Mouse (Mus musculus) adrenal gland, postnatal 4 days (tissue): ENCODE measurements around the gene Sp2. TPM values are rescaled to one million over a fixed set of nuclear protein-coding genes. Genes with fewer than 3 reads are reported as not detected.

ENCODE experiments used
- DNase-seq, 2 experiments: peaks; one replicate each; pipeline ENCODE4 v3.0.0; 2021 to 2022; ENCODE audit warnings: low spot score in 2 of 2, mixed read lengths in 2 of 2
- total RNA-seq, 2 experiments: library from RNA; stranded (reverse); gene quantifications; 2 replicates each; pipeline ENCODE4 v1.2.3; 2021

Sp2 gene
- total RNA-seq, 2 experiments from 2014 or later = 23.3 to 26.0 TPM

- DNase-seq = no peak
These were observed 12.4 kb downstream of the Sp2 start for GRCm38 (mm10) chr11:96970341-96970740.

- DNase-seq = no peak
These were observed 13.0 kb downstream of the Sp2 start for GRCm38 (mm10) chr11:96969746-96970145.

GRCm38 (mm10) chr11:96969280-96969722 is 13.5 kb downstream of the Sp2 start:
- DNase-seq = no peak

GRCm38 (mm10) chr11:96968476-96968875 is 14.3 kb downstream of the Sp2 start:
- no peak for DNase-seq

- no peak for DNase-seq
These were observed 15.1 kb downstream of the Sp2 start for GRCm38 (mm10) chr11:96967544-96968269.

GRCm38 (mm10) chr11:96966914-96967543 is 15.7 kb downstream of the Sp2 start:
- no peak for DNase-seq

- no peak for DNase-seq
These were observed 16.6 kb downstream of the Sp2 start for GRCm38 (mm10) chr11:96966172-96966571.

GRCm38 (mm10) chr11:96963580-96963979 is 19.2 kb downstream of the Sp2 start:
- DNase-seq = peak; percentile 63 to 85

GRCm38 (mm10) chr11:96957061-96957805 is 25.5 kb downstream of the Sp2 start:
- no peak for DNase-seq

- DNase-seq = no peak
These were observed 26.6 kb downstream of the Sp2 start for GRCm38 (mm10) chr11:96956009-96956724.

- no peak for DNase-seq
These were observed 27.7 kb downstream of the Sp2 start for GRCm38 (mm10) chr11:96955094-96955493.

GRCm38 (mm10) chr11:96952896-96953295 is 29.9 kb downstream of the Sp2 start:
- DNase-seq = no peak

GRCm38 (mm10) chr11:96952426-96952825 is 30.3 kb downstream of the Sp2 start:
- no peak for DNase-seq

GRCm38 (mm10) chr11:96950767-96951166 is 32.0 kb downstream of the Sp2 start:
- no peak for DNase-seq

- DNase-seq = no peak
These were observed 34.9 kb downstream of the Sp2 start for GRCm38 (mm10) chr11:96947849-96948248.

GRCm38 (mm10) chr11:96946498-96946897 is 36.3 kb downstream of the Sp2 start:
- DNase-seq = no peak

- DNase-seq = no peak
These were observed 37.7 kb downstream of the Sp2 start for GRCm38 (mm10) chr11:96944844-96945580.

GRCm38 (mm10) chr11:96943746-96944304 is 38.9 kb downstream of the Sp2 start, which contains the start of gene Pnpo:
Gene Pnpo (minus strand): TSS chr11:96943986.
- DNase-seq = peak; percentile 65 to 86

GRCm38 (mm10) chr11:96941989-96942590 is 40.7 kb downstream of the Sp2 start:
- no peak for DNase-seq
